Mouse (Mus musculus): ENCODE results near the gene Olfr56.
"Not testable (repeated sequence)": the region's sequence is repeated elsewhere in the genome, so short reads cannot be mapped to it uniquely, and the experiment has no call there.

Olfr56 gene

GRCm38 (mm10) chr11:49051894-49052293, 73.2 kb downstream of the Olfr56 start:
- not testable (repeated sequence) for ATAC-seq (ENCODE audit: low TSS enrichment)

- ATAC-seq (ENCODE audit: low TSS enrichment): not testable (repeated sequence)
Measured at GRCm38 (mm10) chr11:49060061-49060460, 81.4 kb downstream of the Olfr56 start.

GRCm38 (mm10) chr11:49061865-49062264, 83.2 kb downstream of the Olfr56 start:
- not testable (repeated sequence) for ATAC-seq (ENCODE audit: low TSS enrichment)

GRCm38 (mm10) chr11:49063713-49064469, 85.2 kb downstream of the Olfr56 start, which contains the start of gene Tgtp2:
Gene Tgtp2 (minus strand): TSS chr11:49064206.
- not testable (repeated sequence) for ATAC-seq (ENCODE audit: low TSS enrichment)

- no peak for ATAC-seq (ENCODE audit: low TSS enrichment)
Measured at GRCm38 (mm10) chr11:49068358-49068757, 89.7 kb downstream of the Olfr56 start.

GRCm38 (mm10) chr11:49076001-49076757, 97.5 kb downstream of the Olfr56 start, which contains the start of gene Ifi47:
Gene Ifi47 (plus strand): TSS chr11:49076587.
- not testable (repeated sequence) for ATAC-seq (ENCODE audit: low TSS enrichment)

- no peak for ATAC-seq (ENCODE audit: low TSS enrichment)
Measured at GRCm38 (mm10) chr11:49077012-49077411, 98.3 kb downstream of the Olfr56 start.

- no peak for ATAC-seq (ENCODE audit: low TSS enrichment)
Measured at GRCm38 (mm10) chr11:49078719-49079118, 100.0 kb downstream of the Olfr56 start.

- no peak for ATAC-seq (ENCODE audit: low TSS enrichment)
Measured at GRCm38 (mm10) chr11:49080636-49081035, 101.9 kb downstream of the Olfr56 start.

GRCm38 (mm10) chr11:49081356-49081755, 102.7 kb downstream of the Olfr56 start:
- ATAC-seq (ENCODE audit: low TSS enrichment): no peak

GRCm38 (mm10) chr11:49081886-49082285, 103.2 kb downstream of the Olfr56 start:
- no peak for ATAC-seq (ENCODE audit: low TSS enrichment)

- peak; percentile 76 for ATAC-seq (ENCODE audit: low TSS enrichment)
Measured at GRCm38 (mm10) chr11:49083146-49083545, 104.5 kb downstream of the Olfr56 start.

- no peak for ATAC-seq (ENCODE audit: low TSS enrichment)
Measured at GRCm38 (mm10) chr11:49083808-49084207, 105.1 kb downstream of the Olfr56 start.

GRCm38 (mm10) chr11:49084385-49084784, 105.7 kb downstream of the Olfr56 start:
- no peak for ATAC-seq (ENCODE audit: low TSS enrichment)

GRCm38 (mm10) chr11:49084875-49085274, 106.2 kb downstream of the Olfr56 start:
- no peak for ATAC-seq (ENCODE audit: low TSS enrichment)

GRCm38 (mm10) chr11:49086858-49087361, 108.2 kb downstream of the Olfr56 start:
- no peak for ATAC-seq (ENCODE audit: low TSS enrichment)

- no peak for ATAC-seq (ENCODE audit: low TSS enrichment)
Measured at GRCm38 (mm10) chr11:49087830-49088616, 109.3 kb downstream of the Olfr56 start.

GRCm38 (mm10) chr11:49088990-49089652, 110.4 kb downstream of the Olfr56 start:
- no peak for ATAC-seq (ENCODE audit: low TSS enrichment)

- no peak for ATAC-seq (ENCODE audit: low TSS enrichment)
Measured at GRCm38 (mm10) chr11:49089735-49090507, 111.2 kb downstream of the Olfr56 start.

GRCm38 (mm10) chr11:49090551-49090950, 111.9 kb downstream of the Olfr56 start:
- ATAC-seq (ENCODE audit: low TSS enrichment): no peak

Measured in frontal cortex, adult (tissue).